Mouse (Mus musculus) ES-Bruce4 (cell line): Measurements from ENCODE around the gene Fkbp5.

ENCODE experiments used
- CTCF ChIP-seq: IDR thresholded peaks from one replicate; pipeline ENCODE4 v1.8.1; 2011; ENCODE audit warnings: low read depth, low read length
- POLR2A ChIP-seq: IDR thresholded peaks from one replicate; pipeline ENCODE4 v1.8.1; 2011; ENCODE audit warnings: low read length; ENCODE audit not compliant: insufficient read depth

DNA sequence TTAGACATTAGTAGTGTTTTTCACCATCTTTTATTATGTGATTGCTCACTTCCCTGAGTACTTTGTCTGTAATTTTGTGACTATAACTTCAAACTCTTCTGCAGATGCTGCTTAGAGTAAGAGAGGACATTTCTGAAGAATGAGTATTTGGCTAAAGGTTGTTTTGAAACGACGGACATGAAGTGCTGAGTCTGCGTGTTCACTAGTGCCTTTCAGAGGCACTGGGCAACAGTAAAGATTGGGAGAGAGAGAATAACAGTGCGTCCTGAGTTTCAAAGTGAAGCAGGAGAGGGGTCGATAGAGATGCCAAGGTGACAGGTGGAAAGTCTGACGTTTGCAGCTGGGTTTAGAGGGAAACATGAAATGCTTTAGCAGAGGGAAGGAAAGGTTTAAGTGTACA is 69.1 kb downstream of the Fkbp5 start:
- TF ChIP-seq POLR2A (no peak), CTCF (no peak)
